Mouse (Mus musculus) heart, adult 2 months (tissue): ENCODE results near the gene A630001G21Rik.

ENCODE experiments used
- CTCF ChIP-seq: fragments of 200-600 bp; IDR thresholded peaks from 2 replicates; pipeline ENCODE4 v1.8.1; 2022; ENCODE audit warnings: antibody characterized with exemption, mild to moderate bottlenecking, moderate library complexity
- EP300 ChIP-seq: fragments of 200-500 bp; IDR thresholded peaks from 2 replicates; pipeline ENCODE4 v1.6.1; 2011; ENCODE audit warnings: low read depth, low read length, control low read depth; ENCODE audit not compliant: insufficient read depth
- POLR2A ChIP-seq: fragments of 200-500 bp; IDR thresholded peaks from 2 replicates; pipeline ENCODE4 v1.6.1; 2011; ENCODE audit warnings: mild to moderate bottlenecking, low read depth, low read length, control low read depth; ENCODE audit not compliant: insufficient read depth

- TF ChIP-seq CTCF = no peak
- no peak for TF ChIP-seq EP300
- no peak for TF ChIP-seq POLR2A
Observed at GRCm38 (mm10) chr1:85687346-85687745, 91.1 kb downstream of the A630001G21Rik start.
